Mouse (Mus musculus) limb, embryonic 10.5 days (tissue): ENCODE measurements at regions not wholly inside any gene's neighbourhood (a gene's known extent, or its start where the extent isn't known, plus 50 kb on each side); places are given as distances from the start of the nearest gene placed in this dataset.
"Not testable (repeated sequence)": the region's sequence is repeated elsewhere in the genome, so short reads cannot be mapped to it uniquely, and the experiment has no call there.

Experiments used
- DNase-seq: peaks from one replicate; pipeline ENCODE4 v3.0.0-alpha.2; 2017; ENCODE audit warnings: low spot score
- H3K27ac ChIP-seq: fragments of 300-500 bp; sonication (generic); 2 replicates; pipeline ENCODE4 v1.5.1; 2016; ENCODE audit warnings: mild to moderate bottlenecking
- H3K27me3 ChIP-seq: fragments of 300-500 bp; sonication (generic); 2 replicates; pipeline ENCODE4 v1.6.1; 2016; ENCODE audit warnings: low read depth, mild to moderate bottlenecking; ENCODE audit not compliant: poor library complexity, severe bottlenecking
- H3K36me3 ChIP-seq: fragments of 300-500 bp; sonication (generic); 2 replicates; pipeline ENCODE4 v1.6.1; 2016; ENCODE audit warnings: mild to moderate bottlenecking, moderate library complexity
- H3K4me1 ChIP-seq: fragments of 300-500 bp; sonication (generic); 2 replicates; pipeline ENCODE4 v1.6.1; 2016
- H3K4me3 ChIP-seq: fragments of 300-500 bp; sonication (generic); 2 replicates; pipeline ENCODE4 v1.5.1; 2016; ENCODE audit warnings: mild to moderate bottlenecking, moderate library complexity
- H3K9me3 ChIP-seq: fragments of 300-500 bp; sonication (generic); replicated peaks from 2 replicates; pipeline ENCODE4 v1.6.1; 2016; ENCODE audit warnings: mild to moderate bottlenecking
- WGBS: fragments of 180-500 bp; shearing (Covaris S2); methylation state at CpG from one replicate; pipeline ENCODE4 v1.1.7; 2016; 5-methylcytosine and 5-hydroxymethylcytosine counted together

- no peak for DNase-seq
- 86% methylated on average over 11 of the region's 11 CpGs for WGBS
Measured at GRCm38 (mm10) chr6:24384193-24384888, 130.5 kb downstream of the Iqub start.

GRCm38 (mm10) chr6:24379859-24380258 is 135.0 kb downstream of the Iqub start:
- H3K4me3 ChIP-seq, result no peak overlapping the region
- no peaks in the 10 kb centered on the region for H3K9me3 ChIP-seq
- H3K36me3 ChIP-seq, result no peaks in the 10 kb centered on the region
- no peak for DNase-seq
- 75% methylated on average over 2 of the region's 2 CpGs for WGBS
- no peaks in the 10 kb centered on the region for H3K27me3 ChIP-seq
- no peak overlapping the region for H3K27ac ChIP-seq
- H3K4me1 ChIP-seq, result no peaks in the 10 kb centered on the region

More at GRCm38 (mm10) chr6:24384193-24384888, 130.5 kb downstream of the Iqub start:
- Histone ChIP-seq H3K4me3 (no peak overlapping the region), H3K27ac (no peak overlapping the region), H3K27me3 (no peaks in the 10 kb centered on the region), H3K36me3 (no peaks in the 10 kb centered on the region), H3K4me1 (no peaks in the 10 kb centered on the region), H3K9me3 (no peaks in the 10 kb centered on the region)

GRCm38 (mm10) chr6:24376728-24377127 is 138.1 kb downstream of the Iqub start:
- Histone ChIP-seq H3K4me3 (no peak overlapping the region), H3K27me3 (no peaks in the 10 kb centered on the region), H3K4me1 (no peaks in the 10 kb centered on the region), H3K36me3 (no peaks in the 10 kb centered on the region), H3K9me3 (no peaks in the 10 kb centered on the region), H3K27ac (no peak overlapping the region)
- 93% methylated on average over 4 of the region's 4 CpGs for WGBS
- DNase-seq, result no peak

- H3K36me3 ChIP-seq, result no peaks in the 10 kb centered on the region
- no peak overlapping the region for H3K4me3 ChIP-seq
- H3K4me1 ChIP-seq, result no peaks in the 10 kb centered on the region
- no peak overlapping the region for H3K27ac ChIP-seq
- DNase-seq, result no peak
- H3K9me3 ChIP-seq, result no peaks in the 10 kb centered on the region
- H3K27me3 ChIP-seq, result no peaks in the 10 kb centered on the region
- WGBS, result 85% methylated on average over 6 of the region's 6 CpGs
Measured at GRCm38 (mm10) chr6:24373161-24373560, 141.7 kb downstream of the Iqub start.

- no peak for DNase-seq
- no peak overlapping the region for H3K27ac ChIP-seq
- H3K9me3 ChIP-seq, result no peaks in the 10 kb centered on the region
- WGBS, result 66% methylated on average over 1 of the region's 1 CpGs
- no peaks in the 10 kb centered on the region for H3K27me3 ChIP-seq
- no peak overlapping the region for H3K4me3 ChIP-seq
- H3K4me1 ChIP-seq, result no peaks in the 10 kb centered on the region
- no peaks in the 10 kb centered on the region for H3K36me3 ChIP-seq
Measured at GRCm38 (mm10) chr6:24371680-24372079, 143.2 kb downstream of the Iqub start.

- 20% methylated on average over 5 of the region's 5 CpGs for WGBS
- peak; percentile 35 for DNase-seq
- Histone ChIP-seq H3K4me1 (peaks cover 10% of the 10 kb centered on the region), H3K9me3 (no peaks in the 10 kb centered on the region), H3K27me3 (no peaks in the 10 kb centered on the region), H3K36me3 (no peaks in the 10 kb centered on the region), H3K27ac (no peak overlapping the region), H3K4me3 (no peak overlapping the region)
Measured at GRCm38 (mm10) chr6:24350882-24351281, 164.0 kb downstream of the Iqub start.

GRCm38 (mm10) chr6:24348481-24349062 is 166.3 kb downstream of the Iqub start:
- H3K27ac ChIP-seq, result peak overlapping the region; percentile 42; the same call in 1 of the 2 replicates
- 77% methylated on average over 8 of the region's 8 CpGs for WGBS
- no peaks in the 10 kb centered on the region for H3K36me3 ChIP-seq
- no peaks in the 10 kb centered on the region for H3K27me3 ChIP-seq
- no peak overlapping the region for H3K4me3 ChIP-seq
- DNase-seq, result no peak
- H3K9me3 ChIP-seq, result no peaks in the 10 kb centered on the region
- peaks cover 14% of the 10 kb centered on the region for H3K4me1 ChIP-seq

GRCm38 (mm10) chr6:24347745-24348480 is 167.0 kb downstream of the Iqub start:
- H3K4me3 ChIP-seq, result no peak overlapping the region
- peak overlapping the region; percentile 42; the same call in 1 of the 2 replicates for H3K27ac ChIP-seq
- no peaks in the 10 kb centered on the region for H3K9me3 ChIP-seq
- no peaks in the 10 kb centered on the region for H3K36me3 ChIP-seq
- H3K27me3 ChIP-seq, result no peaks in the 10 kb centered on the region
- peaks cover 14% of the 10 kb centered on the region for H3K4me1 ChIP-seq
- WGBS, result 60% methylated on average over 13 of the region's 13 CpGs
- DNase-seq, result peak; percentile 48

- Histone ChIP-seq H3K4me1 (0 out of 2 replicates have a peak, but pooled peaks cover 3% of the 10 kb centered on the region), H3K36me3 (no peaks in the 10 kb centered on the region), H3K4me3 (no peak overlapping the region), H3K27me3 (no peaks in the 10 kb centered on the region), H3K27ac (no peak overlapping the region), H3K9me3 (no peaks in the 10 kb centered on the region)
- DNase-seq, result no peak
Measured at GRCm38 (mm10) chr6:24342471-24342870, 172.4 kb downstream of the Iqub start.

- H3K9me3 ChIP-seq, result no peaks in the 10 kb centered on the region
- H3K4me3 ChIP-seq, result no peak overlapping the region
- 95% methylated on average over 2 of the region's 2 CpGs for WGBS
- H3K27me3 ChIP-seq, result no peaks in the 10 kb centered on the region
- H3K36me3 ChIP-seq, result no peaks in the 10 kb centered on the region
- 0 out of 2 replicates have a peak, but pooled peaks cover 3% of the 10 kb centered on the region for H3K4me1 ChIP-seq
- no peak overlapping the region for H3K27ac ChIP-seq
- no peak for DNase-seq
Measured at GRCm38 (mm10) chr6:24342056-24342455, 172.8 kb downstream of the Iqub start.

- DNase-seq, H3K27ac ChIP-seq, H3K4me1 ChIP-seq, H3K27me3 ChIP-seq, H3K36me3 ChIP-seq, H3K4me3 ChIP-seq, H3K9me3 ChIP-seq: not testable (repeated sequence)
- WGBS, result 83% methylated on average over 4 of the region's 4 CpGs
Measured at GRCm38 (mm10) chr6:24340107-24340506, 172.2 kb upstream of the Slc13a1 start.

- no peak for DNase-seq
- Histone ChIP-seq H3K36me3 (no peaks in the 10 kb centered on the region), H3K9me3 (no peaks in the 10 kb centered on the region), H3K4me1 (no peaks in the 10 kb centered on the region), H3K4me3 (no peak overlapping the region), H3K27me3 (no peaks in the 10 kb centered on the region), H3K27ac (no peak overlapping the region)
Measured at GRCm38 (mm10) chr6:24325215-24325614, 157.3 kb upstream of the Slc13a1 start.

- H3K27me3 ChIP-seq, result no peaks in the 10 kb centered on the region
- no peak for DNase-seq
- no peaks in the 10 kb centered on the region for H3K36me3 ChIP-seq
- H3K9me3 ChIP-seq, result no peaks in the 10 kb centered on the region
- H3K27ac ChIP-seq, result no peak overlapping the region
- no peak overlapping the region for H3K4me3 ChIP-seq
- no peaks in the 10 kb centered on the region for H3K4me1 ChIP-seq
- WGBS, result 78% methylated on average over 3 of the region's 3 CpGs
Measured at GRCm38 (mm10) chr6:24324718-24325117, 156.8 kb upstream of the Slc13a1 start.
